Mouse (Mus musculus) ES-Bruce4 (cell line): ENCODE measurements around the gene Arfgap1. TPM values are rescaled to one million over a fixed set of nuclear protein-coding genes. Genes with fewer than 3 reads are reported as not detected.

ENCODE experiments used
- H3K27ac ChIP-seq: 2 replicates; pipeline ENCODE4 v1.5.1; 2012; ENCODE audit warnings: low read length, inconsistent platforms; ENCODE audit not compliant: insufficient read depth
- H3K27me3 ChIP-seq: 2 replicates; pipeline ENCODE4 v1.6.1; 2012; ENCODE audit warnings: mild to moderate bottlenecking, low read length, inconsistent platforms; ENCODE audit not compliant: control insufficient read depth, poor library complexity, insufficient read depth, severe bottlenecking
- H3K36me3 ChIP-seq: 2 replicates; pipeline ENCODE4 v1.6.1; 2012; ENCODE audit warnings: inconsistent platforms, mild to moderate bottlenecking, low read length, moderate library complexity; ENCODE audit not compliant: control insufficient read depth, poor library complexity, insufficient read depth, severe bottlenecking
- H3K4me1 ChIP-seq: one replicate; pipeline ENCODE4 v1.8.1; 2011; ENCODE audit warnings: low read length; ENCODE audit not compliant: control insufficient read depth, insufficient read depth
- H3K4me3 ChIP-seq: 2 replicates; pipeline ENCODE4 v1.5.1; 2011; ENCODE audit warnings: low read depth, mild to moderate bottlenecking, low read length
- H3K9ac ChIP-seq: 2 replicates; pipeline ENCODE4 v1.6.1; 2012; ENCODE audit warnings: low read depth, mild to moderate bottlenecking, inconsistent platforms; ENCODE audit not compliant: poor library complexity, severe bottlenecking
- H3K9me3 ChIP-seq: replicated peaks from 2 replicates; pipeline ENCODE4 v1.6.1; 2012; ENCODE audit warnings: mild to moderate bottlenecking, low read length, inconsistent platforms; ENCODE audit not compliant: control insufficient read depth, poor library complexity, insufficient read depth, severe bottlenecking
- CTCF ChIP-seq: IDR thresholded peaks from one replicate; pipeline ENCODE4 v1.8.1; 2011; ENCODE audit warnings: low read depth, low read length
- EP300 ChIP-seq: IDR thresholded peaks from 2 replicates; pipeline ENCODE4 v1.6.1; 2011; ENCODE audit warnings: low read depth, low read length; ENCODE audit not compliant: insufficient read depth
- POLR2A ChIP-seq: IDR thresholded peaks from one replicate; pipeline ENCODE4 v1.8.1; 2011; ENCODE audit warnings: low read length; ENCODE audit not compliant: insufficient read depth
- polyA plus RNA-seq: library from polyadenylated mRNA; stranded (reverse); fragments of >200 nt; gene quantifications from 2 replicates; pipeline ENCODE4 v1.2.4, GENCODE M21; 2011; ENCODE audit warnings: low read depth; ENCODE audit not compliant: missing spikeins, insufficient read depth, insufficient read length

Arfgap1 gene
- polyA plus RNA-seq, 1 experiment: 37.2 TPM

GRCm38 (mm10) chr2:180996436-180996835 is 29.4 kb downstream of the Arfgap1 start:
- Histone ChIP-seq H3K36me3 (no peaks in the 10 kb centered on the region), H3K9me3 (no peaks in the 10 kb centered on the region), H3K9ac (no peak overlapping the region), H3K4me1 (no peaks in the 10 kb centered on the region), H3K27ac (no peak overlapping the region), H3K4me3 (no peak overlapping the region), H3K27me3 (no peaks in the 10 kb centered on the region)
- TF ChIP-seq CTCF (peak; percentile 84), EP300 (no peak), POLR2A (no peak)

- Histone ChIP-seq H3K27ac (no peak overlapping the region), H3K9me3 (no peaks in the 10 kb centered on the region), H3K4me1 (no peaks in the 10 kb centered on the region), H3K9ac (no peak overlapping the region), H3K27me3 (no peaks in the 10 kb centered on the region), H3K36me3 (no peaks in the 10 kb centered on the region), H3K4me3 (no peak overlapping the region)
- TF ChIP-seq EP300: no peak
- TF ChIP-seq POLR2A: no peak
- no peak for TF ChIP-seq CTCF
Observed at GRCm38 (mm10) chr2:180996905-180997304, 29.9 kb downstream of the Arfgap1 start.

- no peak overlapping the region for H3K9ac ChIP-seq
- H3K4me3 ChIP-seq: no peak overlapping the region
- TF ChIP-seq EP300: no peak
- no peak for TF ChIP-seq POLR2A
- no peak for TF ChIP-seq CTCF
- no peaks in the 10 kb centered on the region for H3K27me3 ChIP-seq
- H3K9me3 ChIP-seq: no peaks in the 10 kb centered on the region
- no peaks in the 10 kb centered on the region for H3K36me3 ChIP-seq
- H3K27ac ChIP-seq: no peak overlapping the region
- H3K4me1 ChIP-seq: no peaks in the 10 kb centered on the region
Observed at GRCm38 (mm10) chr2:181007054-181007453, 40.0 kb downstream of the Arfgap1 start.

GRCm38 (mm10) chr2:181008339-181008738 is 41.3 kb downstream of the Arfgap1 start:
- TF ChIP-seq CTCF: no peak
- TF ChIP-seq POLR2A: no peak
- TF ChIP-seq EP300: no peak
- Histone ChIP-seq H3K27me3 (no peaks in the 10 kb centered on the region), H3K36me3 (no peaks in the 10 kb centered on the region), H3K9ac (no peak overlapping the region), H3K27ac (no peak overlapping the region), H3K9me3 (no peaks in the 10 kb centered on the region), H3K4me1 (no peaks in the 10 kb centered on the region), H3K4me3 (no peak overlapping the region)

- TF ChIP-seq POLR2A (no peak), CTCF (no peak), EP300 (no peak)
- Histone ChIP-seq H3K4me3 (no peak overlapping the region), H3K4me1 (no peaks in the 10 kb centered on the region), H3K27ac (no peak overlapping the region), H3K36me3 (no peaks in the 10 kb centered on the region), H3K9ac (no peak overlapping the region), H3K27me3 (no peaks in the 10 kb centered on the region), H3K9me3 (no peaks in the 10 kb centered on the region)
Observed at GRCm38 (mm10) chr2:181031406-181031934, 64.4 kb downstream of the Arfgap1 start.

Other genes starting within 250 kb of the Arfgap1 start
- gene Slc17a9, start 242.0 kb upstream of the Arfgap1 start, polyA plus RNA-seq: 20.2 and 22.6 TPM in 2 replicates
- not detected in 2 replicates for gene Bhlhe23, start 190.3 kb upstream of the Arfgap1 start, polyA plus RNA-seq
- gene Ythdf1, start 46.3 kb upstream of the Arfgap1 start, polyA plus RNA-seq: 103 and 112 TPM in 2 replicates
- gene Birc7, start 38.2 kb upstream of the Arfgap1 start, polyA plus RNA-seq: 0.56 and 0.85 TPM in 2 replicates
- gene Nkain4, start 12.5 kb upstream of the Arfgap1 start, polyA plus RNA-seq: 7.0 and 9.1 TPM in 2 replicates
- gene Col20a1, start 19.3 kb downstream of the Arfgap1 start, polyA plus RNA-seq: 0.79 and 1.3 TPM in 2 replicates
- gene Chrna4, start 76.3 kb downstream of the Arfgap1 start, polyA plus RNA-seq: 0.43 and 1.0 TPM in 2 replicates
- 0.76 and 1.0 TPM in 2 replicates for gene Kcnq2, start 168.1 kb downstream of the Arfgap1 start, polyA plus RNA-seq
- 0.43 TPM in 1 of 2 replicates, not detected in the other for gene Eef1a2, start 189.8 kb downstream of the Arfgap1 start, polyA plus RNA-seq
- gene Ppdpf, start 220.0 kb downstream of the Arfgap1 start, polyA plus RNA-seq: 56.0 and 67.7 TPM in 2 replicates
- not detected in 2 replicates for gene Ptk6, start 235.6 kb downstream of the Arfgap1 start, polyA plus RNA-seq
- not detected in 2 replicates for gene Srms, start 246.0 kb downstream of the Arfgap1 start, polyA plus RNA-seq